Mouse (Mus musculus) hindbrain, embryonic 10.5 days (tissue): Measurements from ENCODE around the gene Ubap1l. TPM values are rescaled to one million over a fixed set of nuclear protein-coding genes. Genes with fewer than 3 reads are reported as not detected.

Experiments
- polyA plus RNA-seq: library from polyadenylated mRNA; unstranded; fragments of >200 nt; fragmentation: Nextera tagmentation; extraction: Ambion mirVana; gene quantifications from 2 replicates; pipeline ENCODE4 v1.2.1, GENCODE M21; 2016

Gene Ubap1l
- polyA plus RNA-seq, 1 experiment from 2014 or later: 0.10 TPM

Other genes starting within 250 kb of the Ubap1l start
- 218 and 357 TPM in 2 replicates for gene Igdcc3, start 219.9 kb upstream of the Ubap1l start, polyA plus RNA-seq
- 7.7 and 8.0 TPM in 2 replicates for gene Parp16, start 165.7 kb upstream of the Ubap1l start, polyA plus RNA-seq
- 0.25 TPM in 1 of 2 replicates, not detected in the other for gene Cilp, start 95.9 kb upstream of the Ubap1l start, polyA plus RNA-seq
- gene Clpx, start 66.8 kb upstream of the Ubap1l start, polyA plus RNA-seq: 35.3 and 42.1 TPM in 2 replicates
- 8.6 and 11.6 TPM in 2 replicates for gene Pdcd7, start 14.9 kb upstream of the Ubap1l start, polyA plus RNA-seq
- 0.80 and 0.85 TPM in 2 replicates for gene Kbtbd13, start 30.6 kb downstream of the Ubap1l start, polyA plus RNA-seq
- 6.3 and 7.8 TPM in 2 replicates for gene Rasl12, start 37.5 kb downstream of the Ubap1l start, polyA plus RNA-seq
- not detected in 2 replicates for gene Slc51b, start 61.9 kb downstream of the Ubap1l start, polyA plus RNA-seq
- 20.5 TPM in 2 replicates for gene Mtfmt, start 74.7 kb downstream of the Ubap1l start, polyA plus RNA-seq
- gene Spg21, start 99.9 kb downstream of the Ubap1l start, polyA plus RNA-seq: 98.2 and 102 TPM in 2 replicates
- 0.11 TPM in 1 of 2 replicates, not detected in the other for gene Ankdd1a, start 159.2 kb downstream of the Ubap1l start, polyA plus RNA-seq
- 14.5 and 15.2 TPM in 2 replicates for gene Plekho2, start 219.0 kb downstream of the Ubap1l start, polyA plus RNA-seq
- 24.2 and 27.2 TPM in 2 replicates for gene Pif1, start 226.1 kb downstream of the Ubap1l start, polyA plus RNA-seq